Mouse (Mus musculus) heart, postnatal 4 days (tissue): ENCODE data around the gene Gtf3c3. TPM values are rescaled to one million over a fixed set of nuclear protein-coding genes. Genes with fewer than 3 reads are reported as not detected.

ENCODE experiments used
- DNase-seq: peaks from one replicate; pipeline ENCODE4 v3.0.0; 2021
- total RNA-seq, 2 experiments: library from RNA; stranded (reverse); gene quantifications; 2 replicates each; pipeline ENCODE4 v1.2.3; 2021

Gtf3c3 gene
- total RNA-seq: 10 to 100 TPM; 14.8 to 18.1 TPM

- DNase-seq: peak; percentile 88
Observed at GRCm38 (mm10) chr1:54438340-54439079, at the start of gene Gtf3c3. Gene Gtf3c3, minus strand, starts transcription at chr1:54438971.

GRCm38 (mm10) chr1:54484744-54485420 lies 46.1 kb upstream of the Gtf3c3 start:
- DNase-seq: no peak

- DNase-seq: no peak
Observed at GRCm38 (mm10) chr1:54480491-54480890, 41.7 kb upstream of the Gtf3c3 start.

GRCm38 (mm10) chr1:54468662-54469061 lies 29.9 kb upstream of the Gtf3c3 start:
- DNase-seq: no peak

GRCm38 (mm10) chr1:54467366-54467765 lies 28.6 kb upstream of the Gtf3c3 start:
- no peak for DNase-seq

- no peak for DNase-seq
Observed at GRCm38 (mm10) chr1:54452116-54452515, 13.3 kb upstream of the Gtf3c3 start.

- DNase-seq: no peak
Observed at GRCm38 (mm10) chr1:54448833-54449232, 10.1 kb upstream of the Gtf3c3 start.

- DNase-seq: no peak
Observed at GRCm38 (mm10) chr1:54443641-54444040, 4.9 kb upstream of the Gtf3c3 start.

GRCm38 (mm10) chr1:54439080-54439476 lies 307 bp upstream of the Gtf3c3 start:
- no peak for DNase-seq

- no peak for DNase-seq
Observed at GRCm38 (mm10) chr1:54422195-54422750, 16.5 kb downstream of the Gtf3c3 start.

GRCm38 (mm10) chr1:54421670-54422069 lies 17.1 kb downstream of the Gtf3c3 start:
- DNase-seq: no peak

- no peak for DNase-seq
Observed at GRCm38 (mm10) chr1:54402736-54403135, 36.0 kb downstream of the Gtf3c3 start.

GRCm38 (mm10) chr1:54384221-54384620 lies 54.5 kb downstream of the Gtf3c3 start:
- DNase-seq: no peak

- peak; percentile 76 for DNase-seq
Observed at GRCm38 (mm10) chr1:54380978-54381914, 57.5 kb downstream of the Gtf3c3 start.

- DNase-seq: peak; percentile 51
Observed at GRCm38 (mm10) chr1:54377506-54378051, 61.2 kb downstream of the Gtf3c3 start.

GRCm38 (mm10) chr1:54356566-54356965 lies 82.2 kb downstream of the Gtf3c3 start:
- DNase-seq: no peak

GRCm38 (mm10) chr1:54355485-54355884 lies 83.3 kb downstream of the Gtf3c3 start:
- peak; percentile 20 for DNase-seq

GRCm38 (mm10) chr1:54354786-54355185 lies 84.0 kb downstream of the Gtf3c3 start:
- DNase-seq: no peak
